Mouse (Mus musculus) natural killer cell, adult 2 months (primary cell): ENCODE measurements around the gene Olfr710.
"Not testable (repeated sequence)": the region's sequence is repeated elsewhere in the genome, so short reads cannot be mapped to it uniquely, and the experiment has no call there.

Experiments
- DNase-seq, 2 experiments: peaks; one replicate each; pipeline ENCODE4 v3.0.0; 2022; ENCODE audit warnings: low spot score in 2 of 2

The Olfr710 gene

DNA sequence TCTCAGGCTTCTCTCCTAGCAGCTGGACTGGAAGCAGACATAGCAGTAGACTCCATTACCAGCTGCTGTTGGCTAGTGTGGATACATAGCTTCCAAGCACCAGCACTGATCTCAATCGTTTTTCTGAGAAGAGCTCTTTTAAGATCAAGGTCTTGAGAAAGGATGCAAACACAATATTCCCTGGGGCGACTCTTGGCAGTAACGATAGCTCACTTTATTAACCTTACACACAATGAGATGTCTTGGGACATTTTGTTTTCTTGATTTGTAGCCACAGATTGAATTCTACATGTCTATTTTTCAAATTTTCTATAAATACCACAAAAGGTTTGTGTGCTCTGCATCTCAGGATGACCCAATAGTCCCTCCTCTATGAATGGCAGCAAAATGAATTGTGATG, at the start of gene Olfr710:
Gene Olfr710 (minus strand): TSS at position 101 of the 400 bp plus-strand sequence.
- no peak for DNase-seq

DNA sequence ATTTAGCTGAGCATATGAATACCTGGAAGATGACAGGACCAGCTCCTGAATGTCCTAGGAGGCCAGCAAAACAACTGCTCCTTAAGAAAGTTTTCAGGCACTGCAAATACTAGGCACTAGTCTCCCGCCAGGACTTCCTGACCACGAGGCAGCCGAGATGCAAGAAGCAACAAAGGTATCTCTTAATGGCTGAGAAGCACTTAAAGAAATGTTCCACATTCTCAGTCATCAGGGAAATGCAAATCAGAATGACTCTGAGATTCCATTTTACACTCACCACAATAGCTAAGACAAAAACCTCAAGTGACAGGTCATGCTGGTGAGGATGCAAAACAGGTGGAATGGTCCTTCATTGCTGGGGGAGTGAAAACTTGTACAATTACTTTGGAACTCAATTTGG, 37.1 kb upstream of the Olfr710 start:
- no peak for DNase-seq

DNA sequence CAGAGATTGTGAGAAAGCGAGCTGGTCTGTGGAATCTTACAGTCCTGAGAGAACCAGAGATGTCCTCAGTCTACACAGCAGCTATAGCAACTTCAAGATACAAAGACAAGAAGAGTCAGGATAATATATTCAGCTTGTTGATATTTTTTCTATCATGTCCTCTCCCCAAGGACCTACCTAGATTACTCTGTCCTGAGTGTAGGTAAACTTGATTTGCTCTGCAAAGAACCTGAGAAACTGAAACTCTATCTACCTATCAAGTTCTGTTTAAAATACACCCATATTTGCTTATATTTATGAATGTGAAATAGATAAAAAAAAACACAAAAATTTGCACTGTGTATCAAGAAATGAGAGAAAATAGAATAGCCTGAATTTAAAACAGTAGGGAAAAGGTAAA, 27.2 kb upstream of the Olfr710 start, which contains the start of gene Olfr711:
Gene Olfr711 (minus strand): TSS at position 101 of the 400 bp plus-strand sequence.
- no peak for DNase-seq

DNA sequence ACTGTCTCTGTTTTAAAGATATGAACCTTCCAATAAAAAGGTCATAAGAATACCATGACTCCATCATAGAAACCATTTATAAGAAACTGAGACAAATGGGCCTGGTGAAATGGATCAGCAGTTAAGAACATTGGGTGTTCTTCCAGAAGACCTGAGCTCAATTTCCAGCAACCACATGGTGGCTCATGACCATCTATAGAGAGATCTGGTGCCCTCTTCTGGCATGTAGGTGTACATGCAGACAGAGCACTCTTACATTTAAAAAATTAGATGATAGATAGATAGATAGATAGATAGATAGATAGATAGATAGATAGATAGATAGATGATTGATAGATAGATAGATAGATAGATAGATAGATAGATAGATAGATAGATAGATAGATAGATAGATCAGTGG, 19.4 kb upstream of the Olfr710 start:
- DNase-seq, result peak in 1 of 2 experiments; percentile 4

DNA sequence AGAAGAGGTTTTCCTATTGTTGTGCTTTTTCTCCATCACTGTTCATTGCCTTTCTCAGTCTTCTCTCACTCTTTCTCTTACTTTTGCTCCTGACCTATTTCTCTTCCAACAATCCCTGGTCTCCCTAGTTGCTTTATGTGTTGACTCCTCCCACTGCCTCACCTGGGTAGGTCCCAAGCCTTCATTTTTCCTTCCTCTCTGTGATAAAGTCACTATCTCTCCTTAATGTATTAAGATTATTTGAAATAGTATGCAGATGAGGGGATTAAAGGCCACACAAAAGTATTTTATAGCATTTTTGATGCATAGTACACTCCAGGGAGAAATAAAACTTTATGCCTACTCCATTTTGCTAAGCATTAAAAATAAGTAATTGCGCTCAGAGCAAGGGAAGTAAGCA, 15.7 kb upstream of the Olfr710 start, which contains the start of gene Olfr6:
Gene Olfr6 (minus strand): TSS at position 101 of the 400 bp plus-strand sequence.
- DNase-seq, result no peak

DNA sequence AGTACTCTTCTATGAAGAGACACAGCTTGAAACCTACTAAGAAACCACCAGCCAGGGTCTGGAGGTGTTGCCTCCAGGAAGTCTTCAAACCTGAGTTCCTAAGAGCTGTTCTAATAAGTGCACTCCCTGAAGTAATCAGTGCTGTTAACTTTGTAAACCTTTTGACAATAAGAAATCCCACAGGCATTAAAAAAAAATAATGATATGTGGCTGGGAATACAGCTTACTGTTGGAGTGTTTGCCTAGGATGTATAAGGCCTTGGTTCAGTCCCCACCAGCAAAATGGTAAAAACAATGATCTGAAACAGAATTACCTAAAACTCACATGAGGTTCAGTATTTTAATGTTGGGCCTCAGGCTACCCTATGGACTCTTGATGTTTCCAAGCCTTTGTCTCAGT, 16.0 kb downstream of the Olfr710 start, which contains the start of gene Olfr709-ps1:
Gene Olfr709-ps1 (minus strand): TSS at position 101 of the 400 bp plus-strand sequence.
- no peak for DNase-seq

DNA sequence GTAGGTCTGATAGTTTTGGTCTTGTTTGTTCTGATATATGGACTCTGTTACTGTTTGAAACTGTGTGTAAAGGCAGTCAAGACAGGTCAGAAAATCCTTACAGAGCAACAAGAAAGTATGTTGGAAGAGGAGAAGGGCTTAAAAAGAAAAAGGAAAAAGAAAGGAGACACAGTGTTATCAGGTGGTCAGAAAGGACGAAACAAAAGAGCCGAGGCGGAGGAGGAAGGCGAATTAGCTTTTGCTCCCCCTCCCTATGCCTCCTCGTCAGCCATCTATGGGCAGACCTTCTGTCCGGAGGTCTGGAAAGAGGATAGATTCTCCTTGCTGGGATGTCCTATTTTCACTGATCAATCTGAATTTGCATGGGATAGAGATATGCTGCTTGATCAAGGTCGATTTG, 27.2 kb downstream of the Olfr710 start:
- not testable (repeated sequence) for DNase-seq

DNA sequence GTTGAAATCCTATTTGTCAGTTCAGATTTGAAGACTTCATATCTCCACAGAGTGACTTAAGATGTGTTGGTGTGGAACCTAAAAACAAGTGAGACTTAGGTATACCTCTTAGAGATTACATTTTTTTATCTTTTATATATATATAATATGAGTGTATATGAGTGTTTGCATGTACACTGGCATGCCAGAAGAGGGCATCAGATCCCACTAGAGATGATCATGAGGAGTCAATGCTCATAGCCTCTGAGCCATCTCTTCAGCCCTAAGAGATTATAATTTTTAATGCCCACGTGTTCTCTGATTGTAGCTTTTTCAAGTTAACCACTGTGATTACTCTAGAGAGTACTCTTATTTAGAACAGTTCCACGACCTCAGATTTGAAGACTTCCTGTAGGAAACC, 40.4 kb downstream of the Olfr710 start, which contains the start of gene Olfr1532-ps1:
Gene Olfr1532-ps1 (plus strand): TSS at position 326 of the 400 bp plus-strand sequence.
- no peak for DNase-seq

DNA sequence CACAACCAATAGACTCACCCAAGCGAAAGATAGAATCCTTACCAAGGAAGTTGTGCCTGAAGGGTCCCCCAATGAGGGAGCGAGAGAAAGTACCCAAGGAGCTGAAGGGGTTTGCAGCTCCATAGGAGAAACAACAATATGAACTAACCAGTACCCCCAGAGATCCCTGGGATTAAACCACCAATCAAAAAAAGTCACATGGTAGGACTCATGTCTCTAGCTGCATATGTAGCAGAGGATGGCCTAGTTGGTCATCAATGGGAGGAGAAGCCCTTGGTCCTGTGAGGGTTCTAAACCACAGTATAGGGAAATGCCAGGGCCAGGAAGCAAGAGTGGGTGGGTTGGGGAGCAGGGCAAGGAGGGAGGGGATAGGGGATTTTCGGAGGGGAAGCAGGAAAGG, 47.0 kb downstream of the Olfr710 start, which contains the start of gene Olfr707:
Gene Olfr707 (minus strand): TSS at position 101 of the 400 bp plus-strand sequence.
- not testable (repeated sequence) for DNase-seq
